Mouse (Mus musculus) induced T-regulatory cell, adult 2 months (primary cell): ENCODE measurements around the gene Zswim4.
A peak's percentile ranks its signal among the peaks of the same experiment; 100 is the strongest.

Experiments
- DNase-seq: peaks from one replicate; pipeline ENCODE4 v3.0.0-alpha.2; 2012; ENCODE audit warnings: low read depth

Zswim4 gene

DNA sequence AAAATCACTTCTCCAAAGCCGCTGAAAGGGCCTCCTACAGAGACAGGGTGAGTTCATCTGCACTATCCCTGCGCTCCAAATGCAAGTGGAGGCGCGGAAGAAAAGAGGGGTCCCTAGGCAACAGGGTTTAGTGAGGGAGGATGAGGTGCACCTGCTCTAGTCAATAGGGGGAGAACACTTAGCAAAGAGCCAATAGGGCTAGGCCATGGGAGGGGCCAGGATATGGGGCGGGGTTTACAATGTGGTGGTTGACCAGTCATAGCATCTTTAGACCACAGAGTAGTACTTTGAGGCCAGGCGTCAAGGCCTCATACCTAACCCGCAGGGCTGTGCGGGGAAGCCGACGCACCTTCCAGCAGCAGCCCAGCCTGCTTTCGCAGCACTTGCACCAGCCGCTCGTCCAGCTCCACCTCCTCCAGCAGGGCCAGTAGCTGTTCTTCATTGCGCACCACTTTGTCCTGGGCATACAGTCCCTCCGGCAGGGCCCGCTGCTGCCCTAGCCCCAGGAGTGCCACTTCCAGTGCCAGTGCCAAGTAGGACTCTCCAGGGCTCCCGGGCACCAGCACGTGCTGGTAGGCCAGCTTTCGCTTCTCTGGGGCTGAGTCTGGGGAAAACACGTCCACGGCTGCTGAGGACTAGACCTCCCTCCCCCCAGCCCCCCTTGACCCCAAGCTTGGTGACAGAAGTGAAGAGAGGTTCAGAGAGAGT is 13.4 kb downstream of the Zswim4 start:
- no peak for DNase-seq

DNA sequence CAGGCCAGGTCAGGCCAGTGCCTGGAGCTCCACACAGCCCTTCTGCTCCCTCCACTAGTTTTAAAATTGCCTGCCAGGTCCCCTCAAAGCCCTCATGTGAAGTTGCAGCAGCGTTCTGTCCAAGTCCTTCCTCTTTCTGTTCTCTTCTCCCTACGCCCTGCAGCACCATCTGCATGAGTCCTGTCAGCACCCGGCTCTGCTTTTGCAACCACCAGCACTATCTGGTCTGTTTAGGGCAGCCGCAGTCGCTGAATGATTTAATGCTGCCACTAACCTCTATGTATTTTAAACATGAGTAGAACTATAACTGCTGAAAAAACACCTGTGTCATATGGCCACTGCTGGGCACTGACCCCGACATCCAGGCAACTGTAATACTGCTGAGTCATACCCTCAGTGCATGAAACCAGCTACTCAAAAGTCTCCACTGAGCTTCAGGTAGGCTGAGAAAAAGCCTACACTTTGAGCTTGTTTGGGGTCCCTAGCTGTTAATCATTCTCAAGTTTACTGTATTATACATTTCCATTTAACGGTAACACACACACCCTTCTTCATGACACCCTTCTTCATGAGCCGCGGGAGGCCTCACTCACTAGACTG is 14.2 kb downstream of the Zswim4 start:
- DNase-seq, result no peak

DNA sequence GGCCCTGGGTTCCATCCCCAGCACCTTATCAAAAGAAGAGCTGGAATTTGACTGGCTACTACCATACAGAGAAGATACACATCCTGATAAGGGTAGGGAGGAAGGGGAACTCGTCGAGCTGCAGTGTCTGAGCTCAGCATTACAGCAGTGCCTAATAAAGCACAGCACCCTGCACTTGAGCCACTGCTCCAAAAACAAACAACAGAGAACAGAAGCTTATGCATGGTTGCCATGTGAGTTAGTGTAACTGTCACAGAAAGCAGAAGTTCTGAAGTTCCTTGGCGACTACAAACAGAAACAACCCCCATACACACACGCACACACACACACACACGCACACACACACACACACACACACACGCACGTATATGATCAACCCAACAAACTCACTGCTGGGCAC is 16.8 kb downstream of the Zswim4 start:
- DNase-seq, result no peak

- DNase-seq, result no peak
These were observed 18.7 kb downstream of the Zswim4 start for GRCm38 (mm10) chr8:84218143-84218542.

GRCm38 (mm10) chr8:84217206-84217605 is 19.6 kb downstream of the Zswim4 start:
- no peak for DNase-seq

- no peak for DNase-seq
These were observed 23.6 kb downstream of the Zswim4 start for GRCm38 (mm10) chr8:84213277-84213676.

DNA sequence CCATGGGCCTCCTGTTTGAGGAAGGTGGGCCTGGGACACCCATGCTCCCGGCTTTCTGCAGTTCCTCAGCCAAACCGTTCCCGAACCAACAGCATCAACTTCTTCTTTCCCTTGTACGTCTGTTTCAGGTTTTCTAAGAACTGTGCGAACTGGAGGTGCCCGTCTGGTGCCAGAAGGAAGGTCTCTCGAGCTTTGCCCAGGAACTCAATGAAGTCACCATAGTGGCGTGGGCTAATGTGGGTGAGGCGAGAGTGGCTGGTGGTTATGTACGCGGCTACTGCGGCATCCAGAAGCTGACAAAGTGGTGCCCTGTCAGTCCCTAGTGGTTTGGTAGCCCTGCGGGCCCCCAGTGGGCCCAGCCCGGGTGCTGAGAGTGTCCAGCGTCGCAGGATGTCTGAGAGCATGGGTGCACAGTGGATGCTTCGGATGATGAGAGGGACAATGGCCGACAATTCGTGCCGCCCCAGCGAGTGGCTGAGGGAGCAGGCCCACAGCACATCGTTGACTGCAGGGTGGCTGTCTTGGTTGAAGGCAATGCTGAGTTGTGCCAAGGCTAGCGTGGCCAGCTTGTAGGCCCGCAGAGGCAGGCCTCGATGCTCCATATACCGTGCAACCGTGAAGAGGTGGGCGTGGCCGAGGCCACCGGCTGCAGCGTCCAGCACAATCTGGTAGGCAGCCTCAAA is 24.8 kb downstream of the Zswim4 start:
- no peak for DNase-seq

DNA sequence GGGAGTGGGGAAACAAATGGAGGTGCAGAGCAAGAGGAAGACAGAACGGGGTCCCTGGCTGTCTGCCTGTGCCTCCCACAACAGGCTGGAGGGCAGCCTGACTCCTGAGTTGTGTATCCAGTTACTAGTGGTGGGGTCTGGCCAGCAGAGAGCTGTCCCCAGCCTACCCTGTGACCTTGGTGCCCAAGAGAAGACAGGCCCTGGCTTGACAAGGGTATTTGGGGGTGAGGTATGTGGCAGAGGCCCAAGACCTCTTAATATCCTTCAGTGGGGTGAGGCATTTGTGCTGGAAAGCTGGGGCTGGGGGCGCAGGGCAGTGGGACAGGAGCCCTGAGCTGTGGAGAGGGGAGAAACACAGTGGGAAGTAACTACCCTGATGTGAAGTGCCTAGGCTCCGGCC is 25.7 kb downstream of the Zswim4 start:
- DNase-seq, result no peak

DNA sequence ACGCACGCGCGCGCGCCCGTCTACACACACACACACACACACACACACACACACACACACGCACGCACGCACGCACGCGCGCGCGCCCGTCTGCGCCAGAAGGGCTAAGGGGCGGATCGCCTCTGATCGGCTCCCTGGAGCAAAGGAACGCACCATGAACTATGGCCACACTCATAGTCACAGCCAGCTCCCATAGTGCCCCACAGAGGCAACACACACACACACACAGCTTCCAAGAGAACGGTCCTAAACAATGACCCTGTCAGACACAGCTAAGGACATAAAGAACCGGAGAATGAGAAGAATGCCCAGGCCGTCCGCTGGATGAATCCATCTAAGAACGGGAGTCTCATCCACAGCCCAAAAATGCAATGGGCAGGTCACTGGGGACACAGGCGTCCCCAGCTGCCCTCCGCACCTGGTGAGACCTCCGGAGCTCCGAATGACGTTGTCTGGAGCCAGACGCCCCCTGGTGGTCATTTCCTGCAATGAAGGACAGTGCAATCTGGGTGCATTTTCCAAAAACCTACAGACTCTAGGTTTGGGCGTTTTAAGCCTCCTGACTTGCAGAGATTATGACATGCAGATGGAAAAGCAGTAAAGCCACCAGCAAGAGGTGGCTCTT is 26.6 kb downstream of the Zswim4 start:
- peak; percentile 91 for DNase-seq

- peak; percentile 57 for DNase-seq
These were observed 28.2 kb downstream of the Zswim4 start for GRCm38 (mm10) chr8:84208381-84209380.

DNA sequence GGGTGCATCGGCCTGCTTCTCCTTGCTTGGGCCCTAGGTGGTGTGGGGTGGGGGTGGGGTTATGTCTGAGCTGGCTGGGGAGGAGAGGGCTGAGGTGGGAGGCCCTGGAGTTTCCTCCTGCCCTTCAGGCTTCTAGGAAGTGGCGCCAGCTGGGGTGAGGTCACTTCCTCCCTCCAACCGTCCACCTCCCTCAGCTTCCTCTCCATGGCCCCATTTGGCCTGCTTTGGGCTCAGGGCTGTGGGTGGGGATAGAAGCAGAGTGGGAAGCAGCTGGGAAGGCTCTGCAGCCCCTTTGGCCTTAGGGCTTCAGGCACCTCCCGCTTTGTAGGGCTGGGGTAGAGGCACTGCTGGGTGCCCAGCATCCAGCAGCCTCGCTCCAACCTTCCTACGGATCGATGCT is 29.0 kb downstream of the Zswim4 start:
- peak; percentile 74 for DNase-seq

DNA sequence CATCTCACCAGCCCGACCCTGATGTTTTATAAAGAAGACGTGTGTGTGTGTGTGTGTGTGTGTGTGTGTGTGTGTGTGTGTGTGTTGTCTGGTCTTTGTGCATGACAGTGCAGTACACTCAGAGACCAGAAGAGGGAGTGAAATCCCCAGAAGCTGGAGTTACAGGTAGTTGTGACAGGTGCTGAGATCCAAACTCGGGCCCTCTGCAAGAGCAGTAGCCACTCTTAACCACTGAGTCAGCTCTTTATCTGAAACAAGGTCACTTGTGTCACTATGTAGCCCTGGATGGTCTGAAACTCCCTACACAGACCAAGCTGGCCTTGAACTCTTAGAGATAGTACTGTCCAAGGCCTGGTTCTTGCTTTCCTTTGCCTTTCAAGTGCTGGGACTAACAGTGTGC is 30.2 kb downstream of the Zswim4 start:
- DNase-seq, result peak; percentile 64

- DNase-seq, result no peak
These were observed 31.8 kb downstream of the Zswim4 start for GRCm38 (mm10) chr8:84205073-84205472.

GRCm38 (mm10) chr8:84203975-84204772 is 32.7 kb downstream of the Zswim4 start:
- peak; percentile 87 for DNase-seq

- DNase-seq, result peak; percentile 94
These were observed 33.6 kb downstream of the Zswim4 start for GRCm38 (mm10) chr8:84202938-84203917.

GRCm38 (mm10) chr8:84202466-84202865 is 34.4 kb downstream of the Zswim4 start:
- peak; percentile 85 for DNase-seq

DNA sequence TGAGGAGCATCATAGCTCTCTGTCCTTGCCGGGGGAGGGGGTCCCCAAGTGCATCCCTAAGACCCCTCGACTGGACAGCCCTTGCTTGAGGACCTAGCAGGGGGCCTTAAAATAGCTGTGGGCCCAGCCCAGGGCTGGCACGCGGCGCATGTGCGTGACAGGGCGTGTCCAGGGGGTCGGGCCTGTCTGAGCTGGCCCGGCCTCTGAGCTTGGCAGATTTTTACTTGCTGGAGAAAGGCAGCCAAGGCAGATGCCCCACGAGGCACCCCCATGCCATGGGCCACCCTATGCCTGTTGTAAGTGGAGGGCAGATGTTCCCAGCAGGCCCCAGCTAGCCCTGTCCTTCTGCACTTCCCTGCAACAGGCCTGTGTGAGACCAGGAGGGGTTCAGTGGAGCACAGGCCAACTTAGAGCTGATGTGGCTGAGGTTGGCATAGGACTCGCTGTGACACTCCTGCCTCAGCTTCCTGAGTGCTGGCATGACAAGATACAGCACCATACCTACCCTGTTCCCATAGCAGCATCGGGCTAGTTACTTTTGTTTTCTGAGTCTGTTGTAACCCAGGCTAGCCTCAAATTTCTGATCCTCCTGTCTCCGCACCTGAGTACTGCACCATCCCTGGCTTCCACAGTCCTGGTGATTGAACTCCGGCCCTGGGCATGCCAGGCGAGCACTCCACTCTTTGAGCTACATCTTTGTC is 35.2 kb downstream of the Zswim4 start:
- DNase-seq, result peak; percentile 89

- DNase-seq, result peak; percentile 89
These were observed 36.0 kb downstream of the Zswim4 start for GRCm38 (mm10) chr8:84200652-84201544.
